In the genomic region with DNA sequence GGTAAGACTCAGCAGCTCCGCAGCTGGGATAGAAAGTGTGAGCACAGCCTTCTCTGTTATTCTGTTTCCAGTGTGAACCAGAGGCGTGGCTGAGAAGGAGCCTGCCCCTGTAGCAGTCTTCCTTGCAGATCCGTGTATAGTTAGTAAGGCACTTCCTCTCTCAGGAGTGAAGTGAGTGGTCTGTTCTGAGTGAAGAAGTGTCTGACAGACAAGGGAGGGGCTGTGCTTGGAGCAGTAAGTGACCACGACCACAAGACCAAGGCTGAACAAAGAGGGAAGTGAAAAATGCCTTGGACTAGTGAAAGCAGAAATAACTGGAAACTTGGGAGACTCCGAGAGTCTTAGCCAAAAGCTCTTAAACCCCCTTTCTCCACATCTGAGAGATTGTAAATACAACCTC, we compare ENCODE assay signal across 9 mouse cellular contexts.
DNase-seq lines count a peak whose midpoint lies in the region; ATAC-seq lines count a peak whose summit lies in the region.
"Had no signal": no experiment of that assay in that cellular context is flagged by ENCODE, and none has a peak within 500 bp of the region (broad histone marks: within the 10 kb centered on the region; RNA-seq: fewer than 3 reads in every experiment).

No protein-coding gene starts in this region.

- H3K9me3 ChIP-seq in heart, embryonic 11.5 days (replicated peaks; ENCODE audit: control insufficient read depth, low read length) = no peaks in the 10 kb centered on the region
- H3K9me3 ChIP-seq: heart, embryonic 10.5 days had no signal

- no peaks in the 10 kb centered on the region for H3K4me1 ChIP-seq in heart, embryonic 11.5 days (ENCODE audit: control insufficient read depth, insufficient read depth, low read length)

- no peak overlapping the region for H3K9ac ChIP-seq in heart, embryonic 11.5 days (ENCODE audit: low read depth, low read length)

- peak; percentile 86 to 89 for ATAC-seq in hematopoietic stem cell, adult 5-6 weeks (replicated peaks in 1 of 2; ENCODE audit: insufficient read depth in 1 of 2, low FRiP score in 2 of 2, low TSS enrichment in 1 of 2, low read depth in 1 of 2, poor library complexity in 2 of 2, severe bottlenecking in 2 of 2)
- no peak for ATAC-seq in heart, embryonic 11.5 days (replicated peaks; ENCODE audit: insufficient number of reproducible peaks, low FRiP score, low TSS enrichment)

- H3K4me3 ChIP-seq in macrophage (ENCODE audit: inconsistent target) = no peak overlapping the region
- no peak overlapping the region for H3K4me3 ChIP-seq in heart, embryonic 11.5 days (ENCODE audit: low read depth, low read length)
- H3K4me3 ChIP-seq: heart, embryonic 10.5 days had no signal

- peak overlapping the region; percentile 43 for H3K27ac ChIP-seq in macrophage
- H3K27ac ChIP-seq in heart, embryonic 11.5 days (ENCODE audit: low read depth, low read length) = no peak overlapping the region
- H3K27ac ChIP-seq: heart, embryonic 10.5 days had no signal

- no peak overlapping the region for H3K4me2 ChIP-seq in heart, embryonic 11.5 days

- H3K36me3 ChIP-seq in macrophage (ENCODE audit: inconsistent target) = no peaks in the 10 kb centered on the region
- H3K36me3 ChIP-seq in heart, embryonic 11.5 days (ENCODE audit: control insufficient read depth, insufficient read depth, low read length) = no peaks in the 10 kb centered on the region
- H3K36me3 ChIP-seq: heart, embryonic 10.5 days had no signal

- no peaks in the 10 kb centered on the region for H3K27me3 ChIP-seq in heart, embryonic 11.5 days (ENCODE audit: control insufficient read depth, insufficient read depth, low read length)

- H3K79me2 ChIP-seq in macrophage (ENCODE audit: inconsistent target) = no peaks in the 10 kb centered on the region

- peak; percentile 45 for DNase-seq in layer of hippocampus, adult 11-12 months (ENCODE audit: low spot score)
- DNase-seq in layer of hippocampus, postnatal 14 days (ENCODE audit: low spot score in 2 of 2) = no peak
- DNase-seq in ZHBTc4 (ENCODE audit: low read depth, low spot score) = peak; percentile 9
- DNase-seq in B cell, adult 2 months = no peak
- DNase-seq: cerebellum, adult 11-12 months had no signal

- 3% methylated on average over 5 of the region's 5 CpGs for WGBS in macrophage (ENCODE audit: missing documents)
- 37% methylated on average over 5 of the region's 5 CpGs for WGBS in heart, embryonic 11.5 days (ENCODE audit: insufficient replicate concordance)

Comparison
In these comparisons a context has a peak if more than half of its experiments do, and no peak if none do; other contexts are left out.
1. DNase-seq: peak in layer of hippocampus, adult 11-12 months (single experiment) and ZHBTc4 (single experiment); none in layer of hippocampus, postnatal 14 days (0 of 2) and B cell, adult 2 months (0 of 2).